Mouse (Mus musculus): ENCODE data around the gene Clp1.

- TF ChIP-seq CTCF (IDR thresholded peaks at IDR 0.05): no peak
- TF ChIP-seq EP300 (IDR thresholded peaks at IDR 0.05): no peak
Measured at GRCm38 (mm10) chr2:84731206-84731605, 4.1 kb upstream of the Clp1 start.

Data from lung, postnatal 0 days (tissue).